Mouse (Mus musculus): ENCODE results near the gene Serpinb11.

Gene Serpinb11

DNA sequence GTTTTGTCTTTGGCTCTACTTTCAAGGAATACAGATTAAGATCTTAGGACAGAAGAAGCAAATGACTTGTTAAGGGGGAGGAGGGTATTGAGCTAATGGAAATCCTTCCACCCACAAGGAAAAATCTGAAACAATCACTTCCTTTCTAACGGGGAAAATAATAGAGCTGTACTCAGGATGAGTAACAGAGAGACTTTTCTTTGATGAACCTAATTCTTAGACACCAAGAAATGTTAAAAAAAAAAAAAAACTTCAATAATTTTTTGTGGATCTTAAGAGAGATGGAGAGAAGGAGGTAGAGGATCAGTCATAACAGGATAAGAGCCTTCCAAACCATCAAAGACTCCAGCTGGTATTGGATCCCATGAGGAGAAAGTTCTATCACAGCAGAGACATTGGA, at the start of gene Serpinb11:
Gene Serpinb11 (plus strand): TSS at position 301 of the 400 bp plus-strand sequence.
- DNase-seq (ENCODE audit: low spot score in 2 of 2): no peak

DNA sequence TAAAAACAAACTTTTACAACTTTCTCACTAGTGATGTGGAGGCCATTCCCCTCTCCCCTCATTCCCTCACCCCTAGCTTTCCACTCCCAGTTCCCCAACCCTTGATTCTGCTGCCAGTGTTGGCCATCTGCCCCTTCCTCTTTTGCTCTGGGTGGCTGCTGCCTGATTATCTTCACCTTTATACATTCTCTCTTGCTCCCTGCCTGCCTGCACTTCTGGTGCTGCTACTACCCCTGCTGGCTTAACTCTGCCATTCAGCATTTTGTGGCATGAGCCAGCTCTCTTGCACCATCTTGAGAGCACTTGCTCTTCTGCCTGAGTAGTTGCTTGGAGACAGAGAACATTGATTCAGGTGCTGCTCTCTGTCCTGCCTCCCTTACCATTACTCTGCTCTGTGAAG, 15.0 kb upstream of the Serpinb11 start:
- no peak for DNase-seq (ENCODE audit: low spot score in 2 of 2)

DNA sequence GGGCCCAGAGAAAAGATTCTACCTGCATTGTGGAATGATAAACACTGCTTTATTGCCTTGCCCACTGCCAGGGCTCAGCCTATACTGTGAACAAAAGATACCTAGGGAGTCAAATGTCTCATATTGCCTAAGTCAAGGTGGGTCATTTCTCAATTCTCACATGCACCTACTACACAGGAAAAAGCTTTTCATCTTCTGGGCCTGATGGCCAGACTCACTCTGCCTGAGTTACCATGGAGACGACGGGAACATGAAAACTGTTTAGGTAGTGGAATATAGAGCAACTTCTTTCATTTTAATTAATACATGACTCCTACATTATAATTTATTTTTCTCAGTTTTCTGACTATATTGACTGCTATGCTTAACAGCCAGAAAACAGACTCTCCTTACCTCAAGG, 14.2 kb upstream of the Serpinb11 start:
- DNase-seq (ENCODE audit: low spot score in 2 of 2): no peak

DNA sequence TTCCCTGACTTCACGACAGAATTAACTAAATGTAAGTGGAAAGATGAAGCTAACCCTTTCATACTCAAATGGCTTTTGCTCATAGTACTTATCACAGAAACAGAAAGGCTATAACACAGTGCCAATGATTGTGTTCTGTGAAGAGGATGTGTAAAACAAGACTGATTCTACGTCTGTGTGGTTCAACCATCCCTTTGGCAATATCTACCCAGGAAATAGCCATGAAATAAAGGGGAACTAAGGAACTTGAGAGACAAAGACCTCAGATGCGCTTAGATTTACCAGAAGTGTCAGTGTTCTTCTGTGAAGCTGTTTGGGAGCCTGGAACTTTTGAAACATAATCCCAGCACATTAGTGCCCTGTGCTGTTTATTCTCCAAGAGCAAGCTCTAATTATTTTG, 10.6 kb upstream of the Serpinb11 start:
- no peak for DNase-seq (ENCODE audit: low spot score in 2 of 2)

DNA sequence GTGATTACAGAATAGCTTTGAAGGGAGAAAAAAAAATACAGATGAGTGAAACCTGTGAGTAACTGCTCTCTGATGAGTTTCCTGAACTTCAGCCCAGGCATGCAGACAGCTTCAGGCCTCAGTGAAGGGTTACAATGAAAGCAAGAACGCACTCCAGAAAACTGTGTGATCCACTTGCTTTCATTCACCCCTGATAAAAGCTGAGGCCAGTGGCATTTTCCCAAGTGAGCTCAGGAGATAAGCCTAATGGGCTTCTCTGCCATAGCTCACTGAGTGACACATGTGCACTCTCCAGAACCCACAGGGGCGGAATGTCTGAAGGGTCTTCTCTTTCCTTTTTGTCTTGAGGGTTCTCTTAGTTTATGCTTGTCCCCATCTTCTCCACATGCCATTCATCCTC, 9.9 kb upstream of the Serpinb11 start:
- DNase-seq (ENCODE audit: low spot score in 2 of 2): no peak

DNA sequence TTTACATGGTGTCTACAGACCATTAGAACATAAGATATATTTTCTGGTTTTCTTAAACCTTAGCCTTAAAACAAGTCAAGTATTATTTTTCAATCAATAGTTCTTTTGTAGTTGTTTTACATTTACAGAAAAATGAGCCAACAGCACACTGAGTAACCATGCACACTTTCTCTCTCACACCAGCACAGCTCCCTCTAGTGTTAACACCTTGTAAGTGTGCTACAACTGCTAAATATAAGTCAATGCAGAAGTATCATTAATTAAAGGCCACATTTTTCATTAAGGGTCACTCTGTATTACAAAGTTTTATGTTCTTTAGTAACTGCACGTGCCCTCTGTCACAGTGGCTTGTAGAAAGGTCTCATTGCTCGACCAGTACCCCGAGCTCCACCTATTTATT, 8.0 kb upstream of the Serpinb11 start:
- no peak for DNase-seq (ENCODE audit: low spot score in 2 of 2)

DNA sequence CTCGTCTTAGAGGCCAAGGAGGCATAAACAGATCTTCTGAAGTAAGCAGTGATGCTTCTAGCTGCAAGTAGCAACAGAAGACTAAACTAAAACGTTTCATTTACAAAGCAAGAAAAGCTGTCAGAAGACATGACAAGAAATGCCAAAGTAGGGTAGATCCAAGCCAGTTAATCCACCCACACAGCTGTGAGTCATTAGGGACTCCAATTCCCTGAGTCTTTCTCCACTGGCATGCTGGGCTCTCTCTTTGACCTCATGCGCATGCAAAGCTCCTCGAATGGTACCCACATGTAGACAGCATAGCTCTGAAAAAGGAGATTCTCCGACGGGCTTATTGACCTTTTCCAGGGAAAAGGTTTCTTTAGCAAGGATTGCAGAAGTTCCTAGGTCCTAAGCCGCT, 5.0 kb downstream of the Serpinb11 start:
- DNase-seq (ENCODE audit: low spot score in 2 of 2): no peak

DNA sequence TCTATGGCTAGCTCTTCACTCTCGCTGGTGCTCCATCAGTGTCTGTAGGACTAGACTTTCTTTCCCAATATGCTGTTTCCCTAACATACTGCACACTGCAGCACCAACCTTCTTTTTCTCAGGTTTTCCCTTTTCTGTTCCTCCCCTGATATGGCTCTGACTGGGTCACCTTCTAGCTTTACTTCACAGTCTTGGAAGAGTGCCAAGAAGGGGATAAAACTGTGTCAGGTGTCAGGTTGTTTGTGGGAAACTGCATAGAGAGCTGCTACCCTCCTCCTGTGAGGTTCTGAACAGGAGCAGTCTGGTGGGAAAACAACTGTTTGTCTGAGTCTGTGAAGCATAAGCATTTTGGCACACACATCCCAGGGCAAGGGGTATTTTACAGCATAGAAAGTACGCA, 7.9 kb downstream of the Serpinb11 start:
- no peak for DNase-seq (ENCODE audit: low spot score in 2 of 2)

DNA sequence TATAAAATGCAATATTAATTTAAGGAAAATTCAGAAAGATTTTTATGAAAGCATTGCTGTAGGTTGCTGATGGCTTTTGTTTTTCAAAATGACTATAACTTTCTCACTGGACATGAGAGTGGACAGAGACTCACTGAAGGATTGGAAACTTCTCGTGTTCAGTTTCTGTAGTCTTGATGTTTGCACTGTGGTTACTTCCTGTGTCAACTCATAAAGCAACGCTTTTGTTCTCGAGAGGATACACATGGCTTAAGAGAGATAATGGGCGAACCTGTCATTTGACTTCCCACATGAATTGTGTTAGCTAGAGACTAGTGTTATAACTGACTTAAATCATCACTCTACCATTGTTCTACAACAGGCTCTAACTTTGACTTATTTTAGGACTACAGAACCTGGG, 16.0 kb downstream of the Serpinb11 start:
- DNase-seq (ENCODE audit: low spot score in 2 of 2): no peak

DNA sequence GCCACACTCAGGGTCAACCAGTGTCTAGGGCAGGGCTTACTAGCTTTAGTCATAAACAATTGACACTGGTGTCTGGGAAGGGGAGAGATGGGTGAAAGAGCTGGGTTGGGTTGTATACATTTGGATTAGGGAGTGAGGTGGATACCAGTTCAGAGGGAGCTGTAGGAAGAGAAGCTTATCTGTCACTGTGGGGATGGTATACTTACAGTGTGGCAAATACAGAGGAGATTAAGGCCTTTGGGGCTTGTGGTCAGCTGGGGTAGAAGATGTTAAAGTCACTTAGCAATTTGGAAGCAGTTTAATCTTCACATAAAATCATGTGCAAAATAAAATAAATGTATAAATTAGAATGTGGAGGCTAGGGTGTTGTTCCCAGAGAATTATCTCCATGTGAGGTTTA, 17.4 kb downstream of the Serpinb11 start:
- no peak for DNase-seq (ENCODE audit: low spot score in 2 of 2)

DNA sequence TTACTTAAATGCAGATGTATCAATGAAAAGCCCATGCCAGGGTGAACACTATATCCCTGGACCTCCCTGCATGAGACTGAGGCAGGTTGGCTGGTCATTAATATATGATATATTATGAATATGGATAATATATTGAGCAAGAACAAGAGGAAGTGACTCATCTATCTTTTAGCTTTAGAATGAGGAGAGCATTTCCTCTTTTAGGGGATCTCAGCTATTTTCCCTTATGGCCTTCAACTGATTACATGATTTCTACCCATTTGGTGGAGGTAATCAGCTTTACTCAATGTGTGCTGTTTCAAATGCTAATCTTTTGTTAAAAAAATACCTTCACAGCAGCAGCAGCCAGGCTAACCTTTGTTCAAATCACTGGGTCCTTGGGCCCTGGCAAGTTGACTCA, 20.5 kb downstream of the Serpinb11 start:
- no peak for DNase-seq (ENCODE audit: low spot score in 2 of 2)

DNA sequence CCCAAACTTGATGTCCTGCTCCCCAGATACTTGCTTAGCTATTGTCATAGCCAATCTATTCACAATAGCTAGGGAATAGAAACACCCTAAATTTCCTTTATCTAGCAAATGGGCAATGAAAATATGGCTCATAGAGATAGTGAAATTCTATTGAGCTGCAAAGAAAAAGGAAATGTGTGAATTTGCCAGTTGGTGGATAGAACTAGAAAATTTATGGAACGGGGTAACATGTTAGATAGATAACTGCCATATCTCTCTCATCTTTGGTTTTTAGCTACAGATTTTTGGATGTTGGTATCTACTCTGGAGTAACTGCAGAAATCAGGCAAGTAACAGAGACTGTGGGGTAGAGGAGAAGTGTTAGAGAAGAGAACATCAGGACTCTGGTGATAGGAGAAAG, 21.4 kb downstream of the Serpinb11 start:
- DNase-seq (ENCODE audit: low spot score in 2 of 2): no peak

DNA sequence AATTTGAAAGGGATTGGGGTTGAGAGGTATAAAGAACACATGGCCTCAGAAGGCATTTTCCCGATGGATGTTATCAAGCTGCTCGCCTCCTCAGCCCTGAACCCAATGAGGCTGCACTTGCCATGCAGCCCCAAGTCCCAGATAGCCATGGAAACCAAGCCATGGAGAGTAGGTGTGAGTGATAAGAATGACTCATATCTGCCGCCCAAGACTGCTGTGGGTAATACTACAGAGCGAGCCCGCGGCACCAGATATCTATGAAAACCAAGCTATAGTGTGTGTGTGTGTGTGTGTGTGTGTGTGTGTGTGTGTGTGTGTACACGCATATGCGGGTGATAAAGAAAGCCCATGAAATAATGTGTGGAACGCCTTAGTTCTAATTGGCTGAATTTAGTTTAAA, 23.5 kb downstream of the Serpinb11 start:
- DNase-seq (ENCODE audit: low spot score in 2 of 2): no peak

DNA sequence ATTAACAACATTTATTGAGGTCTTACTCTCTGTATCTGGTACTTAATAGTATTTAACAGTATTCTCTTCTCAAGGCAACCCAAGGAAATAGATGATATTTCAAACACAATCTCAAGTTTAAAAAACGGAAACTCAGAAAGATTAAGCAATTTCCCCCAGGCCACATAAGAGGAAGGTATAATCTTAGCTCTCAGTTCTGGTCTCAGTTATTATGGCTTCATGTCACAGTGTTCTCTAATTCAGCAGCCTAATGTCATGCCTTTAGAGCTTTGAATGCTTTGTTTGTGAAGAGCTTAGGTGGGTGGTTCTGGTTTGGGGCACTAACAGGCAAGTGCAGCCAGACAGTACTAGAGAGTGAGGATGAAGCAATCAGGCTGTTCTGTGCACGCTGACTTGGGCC, 28.8 kb downstream of the Serpinb11 start:
- no peak for DNase-seq (ENCODE audit: low spot score in 2 of 2)

DNA sequence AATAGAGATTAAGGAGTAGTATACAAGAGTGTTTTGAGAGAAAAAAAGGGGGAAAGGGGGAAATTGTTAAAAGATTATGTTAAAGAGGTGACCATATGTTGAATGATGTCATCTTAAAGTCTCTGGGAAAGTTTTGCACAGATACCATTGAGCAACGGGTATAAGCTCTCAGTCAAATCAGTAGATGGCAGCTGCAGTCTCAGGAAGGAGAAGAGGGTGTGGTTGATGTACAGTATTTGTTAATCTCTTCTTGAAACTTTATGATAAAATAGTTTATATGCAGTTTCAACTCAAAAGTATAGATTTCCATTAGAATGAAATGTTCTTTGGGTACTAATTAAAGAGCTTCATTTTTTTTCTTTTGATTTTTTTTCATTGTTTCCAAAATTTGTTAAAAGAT, 36.5 kb downstream of the Serpinb11 start:
- DNase-seq (ENCODE audit: low spot score in 2 of 2): no peak

DNA sequence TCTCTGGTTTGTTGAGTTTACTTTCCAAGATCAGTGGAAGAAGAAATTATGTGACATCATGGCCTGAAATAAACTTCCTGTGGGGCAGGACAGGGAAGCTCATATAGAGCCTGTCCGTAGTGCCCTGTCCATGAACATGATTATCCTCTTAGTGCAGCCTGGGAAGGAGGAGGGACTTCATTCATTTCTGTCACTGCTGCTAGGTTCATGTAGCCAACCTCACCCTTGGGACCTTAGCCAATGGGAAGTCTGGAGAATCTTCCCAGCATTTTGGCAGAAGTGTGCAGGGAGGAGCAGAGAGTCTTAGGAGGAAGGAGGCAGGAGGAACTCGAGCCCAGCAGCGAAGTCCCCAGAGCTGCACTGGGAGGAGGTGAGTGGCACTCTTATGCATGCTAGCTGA, 38.4 kb downstream of the Serpinb11 start, which contains the start of gene Serpinb7:
Gene Serpinb7 (plus strand): TSS at position 301 of the 400 bp plus-strand sequence.
- no peak for DNase-seq (ENCODE audit: low spot score in 2 of 2)

DNA sequence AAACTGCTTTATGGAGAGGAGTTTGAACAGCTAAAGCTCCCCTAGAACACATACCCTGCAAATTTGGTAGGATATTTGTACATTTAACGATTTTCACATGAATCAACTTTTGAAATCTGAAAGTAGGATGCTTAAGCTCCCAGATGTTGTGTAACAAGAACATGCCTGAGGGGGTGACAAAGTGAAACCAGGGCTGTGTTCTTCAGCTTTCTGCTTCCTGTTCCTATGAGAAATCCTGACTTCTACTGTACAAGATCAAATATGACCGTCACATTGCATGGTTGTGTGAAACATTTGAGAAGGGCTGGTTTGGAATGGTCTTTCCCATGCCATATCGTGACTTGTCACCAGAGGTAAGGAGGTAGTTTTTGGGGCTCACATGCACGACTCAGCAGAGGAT, 41.1 kb downstream of the Serpinb11 start:
- DNase-seq (ENCODE audit: low spot score in 2 of 2): no peak

DNA sequence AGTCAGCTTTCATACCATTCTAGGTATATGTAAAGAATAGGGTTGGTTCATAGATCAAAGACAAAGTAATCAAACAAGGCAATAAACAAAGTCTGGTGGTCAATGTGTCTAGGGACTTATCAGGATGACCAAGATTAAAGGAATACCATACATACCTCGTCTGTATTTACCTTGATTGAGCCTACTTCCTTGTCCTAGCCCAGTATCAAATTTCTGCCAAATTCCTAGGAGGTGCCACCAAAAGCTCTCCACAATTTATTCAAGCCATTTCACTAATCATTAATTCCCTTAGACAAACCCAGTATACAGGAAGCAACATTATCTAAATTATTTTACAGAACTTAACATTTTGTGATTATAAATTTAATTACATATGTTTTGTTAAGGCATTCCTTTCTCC, 53.7 kb downstream of the Serpinb11 start:
- DNase-seq (ENCODE audit: low spot score in 2 of 2): no peak

DNA sequence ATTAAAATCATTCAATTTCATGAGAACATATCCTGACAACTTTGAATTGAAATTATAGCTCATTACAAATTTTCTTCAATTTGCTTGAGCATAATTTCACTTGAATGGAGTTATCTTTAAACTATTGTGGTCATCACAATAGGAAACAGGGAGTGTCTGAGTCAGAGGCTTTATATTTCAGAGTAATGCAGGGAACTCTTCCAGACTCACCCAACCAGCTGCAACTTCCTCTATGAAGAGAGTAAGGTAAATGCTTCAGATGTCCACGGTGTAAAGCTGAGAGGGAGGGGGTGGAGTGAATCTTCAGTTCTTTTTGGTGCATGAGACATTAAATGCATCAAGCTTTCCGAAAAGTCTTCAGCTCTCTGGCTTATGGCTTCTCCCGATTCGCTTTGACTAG, 61.5 kb downstream of the Serpinb11 start:
- no peak for DNase-seq (ENCODE audit: low spot score in 2 of 2)

Measured in cerebellum, postnatal 4 days (tissue).